Mouse (Mus musculus) small intestine, adult 2 months (tissue): ENCODE measurements around the gene Dpf3. TPM values are rescaled to one million over a fixed set of nuclear protein-coding genes. Genes with fewer than 3 reads are reported as not detected.

Source experiments
- H3K27ac ChIP-seq: fragments of 200-500 bp; 2 replicates; pipeline ENCODE4 v1.5.1; 2012; ENCODE audit warnings: low read depth, low read length, control low read depth, inconsistent platforms; ENCODE audit not compliant: insufficient read depth
- H3K27me3 ChIP-seq: fragments of 200-500 bp; 2 replicates; pipeline ENCODE4 v1.6.1; 2012; ENCODE audit warnings: mild to moderate bottlenecking, moderate library complexity, low read length, inconsistent platforms; ENCODE audit not compliant: control insufficient read depth, insufficient read depth
- H3K36me3 ChIP-seq: fragments of 200-500 bp; 2 replicates; pipeline ENCODE4 v1.6.1; 2012; ENCODE audit warnings: mild to moderate bottlenecking, low read length, control low read depth, inconsistent platforms; ENCODE audit not compliant: control insufficient read depth, insufficient read depth
- H3K4me1 ChIP-seq: fragments of 200-500 bp; 2 replicates; pipeline ENCODE4 v1.6.1; 2012; ENCODE audit warnings: low read length, inconsistent platforms, mixed read lengths; ENCODE audit not compliant: control insufficient read depth, insufficient read depth, insufficient read length
- H3K4me3 ChIP-seq: fragments of 200-500 bp; 2 replicates; pipeline ENCODE4 v1.5.1; 2012; ENCODE audit warnings: low read depth, mild to moderate bottlenecking, control low read depth, inconsistent platforms, low read length, moderate library complexity
- CTCF ChIP-seq: fragments of 200-500 bp; IDR thresholded peaks from 2 replicates; pipeline ENCODE4 v1.5.1; 2012; ENCODE audit warnings: low read depth, mild to moderate bottlenecking, control low read depth, inconsistent platforms, low read length, moderate library complexity, mixed read lengths; ENCODE audit not compliant: insufficient replicate concordance, insufficient read length; ENCODE audit errors: extremely low read depth
- POLR2A ChIP-seq: fragments of 200-500 bp; IDR thresholded peaks from 2 replicates; pipeline ENCODE4 v1.6.1; 2012; ENCODE audit warnings: low read depth, mild to moderate bottlenecking, control low read depth, inconsistent platforms, low read length, moderate library complexity
- WGBS: fragments of 180-500 bp; shearing (Covaris S2); methylation state at CpG from one replicate; pipeline ENCODE4 v1.1.7; 2018; 5-methylcytosine and 5-hydroxymethylcytosine counted together
- polyA plus RNA-seq: library from polyadenylated mRNA; depleted of rRNA; stranded (reverse); fragments of >200 nt; gene quantifications from 2 replicates; pipeline ENCODE4 v1.2.3, GENCODE M21; 2012

The Dpf3 gene
- polyA plus RNA-seq, 1 experiment: 10.0 TPM

DNA sequence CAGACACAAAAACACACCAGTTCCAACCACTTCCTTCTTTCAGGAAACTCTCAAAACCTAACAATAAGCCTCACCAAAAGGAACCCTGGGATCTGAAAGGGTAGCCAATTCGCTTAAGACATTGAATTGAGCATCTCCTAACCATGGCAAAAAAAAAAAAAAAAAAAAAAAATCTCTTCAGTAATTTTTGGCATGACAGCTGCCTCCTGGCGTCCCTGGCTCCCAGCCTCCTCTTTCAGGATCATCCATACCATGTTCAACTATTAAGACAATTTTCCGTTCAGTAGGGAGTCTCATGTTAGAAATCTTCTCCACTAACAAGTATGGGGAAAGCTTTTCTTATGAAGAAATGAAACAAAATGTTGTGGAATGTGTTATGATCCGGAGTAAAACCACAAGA lies 233.1 kb downstream of the Dpf3 start:
- no peak for TF ChIP-seq POLR2A
- TF ChIP-seq CTCF: no peak
- Histone ChIP-seq H3K36me3 (no peaks in the 10 kb centered on the region), H3K27me3 (no peaks in the 10 kb centered on the region), H3K27ac (no peak overlapping the region), H3K4me3 (no peak overlapping the region), H3K4me1 (no peaks in the 10 kb centered on the region)
- WGBS: 79% methylated on average over 4 of the region's 4 CpGs

DNA sequence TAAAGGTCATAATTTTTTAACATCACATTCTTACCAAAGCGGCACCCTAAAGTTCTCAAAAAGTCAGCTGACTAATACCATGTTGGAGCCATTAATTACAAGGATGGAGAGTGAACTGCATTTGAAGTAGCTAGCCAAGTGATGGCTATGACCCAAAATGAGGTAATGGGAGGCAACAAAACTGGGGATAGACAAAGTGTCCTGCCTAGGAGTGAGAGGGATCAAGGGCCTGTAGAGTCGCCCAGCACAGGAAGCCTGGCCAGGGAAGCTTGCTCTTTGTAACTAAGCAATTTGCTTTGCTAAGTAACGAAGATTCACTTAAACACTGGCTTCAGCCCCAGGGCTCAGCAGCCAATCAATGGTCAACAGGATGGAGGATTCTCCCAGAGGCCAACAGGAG lies 238.4 kb downstream of the Dpf3 start:
- 70% methylated on average over 3 of the region's 3 CpGs for WGBS
- Histone ChIP-seq H3K36me3 (no peaks in the 10 kb centered on the region), H3K4me3 (no peak overlapping the region), H3K27ac (no peak overlapping the region), H3K4me1 (no peaks in the 10 kb centered on the region), H3K27me3 (no peaks in the 10 kb centered on the region)
- TF ChIP-seq POLR2A: no peak
- TF ChIP-seq CTCF: no peak

DNA sequence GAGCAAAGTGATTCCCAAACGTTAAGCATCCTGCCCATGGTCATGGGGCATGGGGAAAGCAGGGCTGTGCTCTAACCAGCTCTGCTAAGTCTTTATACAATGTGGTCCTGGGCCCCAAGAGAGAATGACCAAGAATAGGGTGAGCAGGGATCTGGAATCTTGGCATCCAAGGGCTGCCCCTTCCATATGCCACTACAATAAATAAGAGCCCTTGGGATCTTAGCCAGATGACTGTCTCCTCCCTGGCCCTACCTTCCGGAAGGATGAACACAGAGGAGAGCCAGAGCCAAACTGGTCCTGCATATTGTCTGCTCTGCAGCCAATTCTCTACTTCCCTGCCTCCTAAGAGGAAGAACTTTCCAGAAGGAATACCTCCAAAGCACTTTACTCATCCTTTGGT lies 238.9 kb downstream of the Dpf3 start:
- TF ChIP-seq CTCF: no peak
- no peak for TF ChIP-seq POLR2A
- H3K27me3 ChIP-seq: no peaks in the 10 kb centered on the region
- H3K4me1 ChIP-seq: no peaks in the 10 kb centered on the region
- no peak overlapping the region for H3K27ac ChIP-seq
- no peaks in the 10 kb centered on the region for H3K36me3 ChIP-seq
- no peak overlapping the region for H3K4me3 ChIP-seq
- WGBS: 73% methylated on average over 2 of the region's 2 CpGs

DNA sequence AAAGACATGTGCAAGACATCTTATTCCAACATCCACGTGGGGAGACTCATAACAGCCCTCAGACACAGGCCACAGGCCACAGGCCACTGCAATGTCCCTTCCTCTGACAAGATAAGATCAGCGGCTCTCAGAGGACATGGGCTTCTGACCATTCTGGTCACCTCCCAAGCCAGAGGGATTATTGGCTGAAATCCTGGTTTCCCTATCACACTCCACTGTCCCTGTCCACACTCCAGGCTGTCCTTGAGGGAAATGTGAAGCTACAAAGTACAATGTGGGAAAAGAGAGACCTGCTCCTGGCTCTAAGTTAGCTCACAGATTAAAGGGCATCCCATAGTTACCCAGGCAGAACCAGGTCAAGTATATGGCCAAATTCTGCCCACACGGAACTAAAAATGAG lies 239.8 kb downstream of the Dpf3 start:
- Histone ChIP-seq H3K4me1 (no peaks in the 10 kb centered on the region), H3K4me3 (no peak overlapping the region), H3K36me3 (no peaks in the 10 kb centered on the region), H3K27ac (no peak overlapping the region), H3K27me3 (no peaks in the 10 kb centered on the region)
- 73% methylated on average over 3 of the region's 3 CpGs for WGBS
- TF ChIP-seq CTCF: no peak
- no peak for TF ChIP-seq POLR2A

DNA sequence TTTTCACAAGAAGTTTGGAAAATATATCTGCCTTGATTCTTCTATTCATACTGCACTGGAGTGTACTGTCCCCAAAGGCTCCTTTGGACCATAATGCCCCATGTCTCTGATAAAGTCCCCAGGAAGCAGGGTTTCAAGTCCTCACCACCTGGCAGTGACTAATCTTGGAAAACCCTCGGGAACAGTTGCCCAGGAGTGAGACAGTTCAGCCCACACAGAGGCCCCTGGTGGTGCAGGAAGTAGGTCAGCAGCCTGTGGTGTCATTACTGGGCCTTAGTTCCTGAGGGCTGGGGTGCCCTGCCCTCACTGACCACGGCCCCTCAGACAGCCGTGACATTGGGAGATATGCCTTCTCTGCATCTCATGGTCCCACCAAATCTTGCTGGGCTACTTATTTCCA lies 246.5 kb downstream of the Dpf3 start:
- TF ChIP-seq CTCF (no peak), POLR2A (no peak)
- Histone ChIP-seq H3K4me1 (no peaks in the 10 kb centered on the region), H3K27me3 (no peaks in the 10 kb centered on the region), H3K36me3 (no peaks in the 10 kb centered on the region), H3K27ac (no peak overlapping the region), H3K4me3 (no peak overlapping the region)
- WGBS: 42% methylated on average over 3 of the region's 3 CpGs

DNA sequence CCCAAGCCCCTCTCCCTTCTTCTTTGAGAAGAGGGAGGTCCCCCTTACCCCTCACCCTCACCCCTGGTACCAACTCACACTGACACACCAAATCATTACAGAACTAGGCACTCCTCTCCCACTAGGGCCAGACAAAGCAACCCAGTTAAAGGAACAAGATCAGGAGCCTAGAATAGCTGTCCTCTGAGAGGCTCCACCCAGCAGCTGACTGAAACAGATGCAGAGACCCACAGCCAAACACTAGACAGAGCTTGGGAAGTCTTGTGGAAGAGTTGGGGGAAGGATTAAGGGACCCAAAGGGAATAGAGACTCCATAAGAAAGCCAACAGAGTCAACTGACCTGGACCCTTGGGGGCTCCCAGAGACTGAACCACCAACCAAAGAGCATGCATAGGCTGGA lies 246.9 kb downstream of the Dpf3 start:
- Histone ChIP-seq H3K4me3 (no peak overlapping the region), H3K36me3 (no peaks in the 10 kb centered on the region), H3K27ac (no peak overlapping the region), H3K27me3 (no peaks in the 10 kb centered on the region), H3K4me1 (no peaks in the 10 kb centered on the region)
- TF ChIP-seq CTCF (no peak), POLR2A (no peak)

DNA sequence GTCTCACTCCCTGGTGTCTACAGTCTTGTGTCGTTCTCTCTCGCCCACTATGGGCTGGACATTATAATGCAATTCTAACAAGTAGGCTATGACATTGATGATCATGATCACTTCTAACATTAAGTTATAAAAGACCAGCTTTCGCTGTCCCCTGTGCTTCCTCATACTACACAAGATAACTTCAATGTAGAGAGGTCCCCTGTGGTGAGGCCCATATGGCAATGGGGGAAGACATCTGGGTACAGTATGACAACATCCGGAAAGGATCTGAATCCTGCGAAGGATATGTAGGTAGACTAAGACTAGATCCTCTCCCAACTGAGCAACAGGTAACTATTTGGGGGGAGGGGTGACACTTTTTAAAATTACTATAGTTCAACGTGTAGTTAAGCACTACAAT lies 251.7 kb downstream of the Dpf3 start:
- no peaks in the 10 kb centered on the region for H3K36me3 ChIP-seq
- H3K27me3 ChIP-seq: no peaks in the 10 kb centered on the region
- H3K4me1 ChIP-seq: no peaks in the 10 kb centered on the region
- TF ChIP-seq POLR2A (no peak), CTCF (no peak)
- 90% methylated on average over 6 of the region's 6 CpGs for WGBS
- H3K27ac ChIP-seq: no peak overlapping the region
- H3K4me3 ChIP-seq: no peak overlapping the region

DNA sequence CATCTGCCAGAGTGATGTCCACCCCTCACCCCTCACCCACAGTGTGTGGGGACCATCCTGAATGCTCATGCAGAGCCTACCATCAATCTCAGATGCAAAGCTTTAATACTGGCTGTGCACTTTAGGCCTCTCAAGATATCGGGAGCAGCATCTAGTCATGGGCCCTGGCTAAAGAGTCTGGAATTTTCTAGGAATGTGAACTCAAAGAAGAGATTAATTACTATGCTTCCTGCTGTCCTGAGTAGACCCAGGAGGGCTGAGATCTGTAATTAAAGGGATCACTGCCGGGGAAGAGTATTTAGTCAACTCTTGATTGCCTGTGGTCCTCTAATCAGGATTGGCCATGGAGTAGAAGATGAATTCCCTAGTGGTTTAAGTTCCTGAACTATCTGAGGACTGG lies 252.5 kb downstream of the Dpf3 start:
- TF ChIP-seq POLR2A (no peak), CTCF (no peak)
- Histone ChIP-seq H3K27ac (no peak overlapping the region), H3K27me3 (no peaks in the 10 kb centered on the region), H3K36me3 (no peaks in the 10 kb centered on the region), H3K4me1 (no peaks in the 10 kb centered on the region), H3K4me3 (no peak overlapping the region)
- 82% methylated on average over 2 of the region's 2 CpGs for WGBS
